10 mouse cellular contexts compared by ENCODE assay signal in genomic region chr5:44223341-44223881, GRCm38 (mm10). TPM values are rescaled to one million over a fixed set of nuclear protein-coding genes. Genes with fewer than 3 reads are reported as not detected.
DNase-seq lines count a peak whose midpoint lies in the region; ATAC-seq lines count a peak whose summit lies in the region.
"Had no signal": no experiment of that assay in that cellular context is flagged by ENCODE, and none has a peak within 500 bp of the region (broad histone marks: within the 10 kb centered on the region; RNA-seq: fewer than 3 reads in every experiment).

No protein-coding gene starts in this region.

- DNase-seq in neural tube, embryonic 10.5 days (ENCODE audit: extremely low spot score, low spot score), result peak; percentile 8
- DNase-seq in thymus, postnatal 25 days, result peak; percentile 52
- no peak for DNase-seq in layer of hippocampus, adult 18-20 months (ENCODE audit: low spot score in 2 of 2)

- no peak for ATAC-seq in neural tube, embryonic 15.5 days (ENCODE audit: low FRiP score)
- ATAC-seq in common myeloid progenitor, adult 5-6 weeks (replicated peaks; ENCODE audit: low read depth, poor library complexity, severe bottlenecking), result peak; percentile 28
- peak; percentile 47 for ATAC-seq in liver, embryonic 16.5 days (ENCODE audit: low read depth)
- no peak for ATAC-seq in midbrain, embryonic 15.5 days (replicated peaks)
- ATAC-seq: forebrain, embryonic 15.5 days had no signal

- 93% methylated on average over 16 of the region's 16 CpGs for WGBS in neural tube, embryonic 15.5 days
- WGBS in liver, embryonic 16.5 days (ENCODE audit: insufficient replicate concordance), result 27% methylated on average over 16 of the region's 16 CpGs
- WGBS in midbrain, embryonic 15.5 days, result 81% methylated on average over 16 of the region's 16 CpGs

- no peaks in the 10 kb centered on the region for H3K36me3 ChIP-seq in neural tube, embryonic 15.5 days
- H3K36me3 ChIP-seq in liver, embryonic 16.5 days (ENCODE audit: control insufficient read depth, insufficient read depth), result no peaks in the 10 kb centered on the region
- no peaks in the 10 kb centered on the region for H3K36me3 ChIP-seq in midbrain, embryonic 15.5 days (replicated peaks)
- H3K36me3 ChIP-seq: forebrain, embryonic 15.5 days; lung, embryonic 15.5 days; neural tube, embryonic 12.5 days had no signal

- no peaks in the 10 kb centered on the region for H3K27me3 ChIP-seq in neural tube, embryonic 15.5 days (replicated peaks)
- H3K27me3 ChIP-seq in liver, embryonic 16.5 days (ENCODE audit: control insufficient read depth, insufficient read depth, low read depth, low read length), result no peaks in the 10 kb centered on the region
- H3K27me3 ChIP-seq in midbrain, embryonic 15.5 days (replicated peaks), result no peaks in the 10 kb centered on the region
- H3K27me3 ChIP-seq: forebrain, embryonic 15.5 days; lung, embryonic 15.5 days; neural tube, embryonic 12.5 days had no signal

- H3K4me3 ChIP-seq in neural tube, embryonic 15.5 days (replicated peaks), result no peak overlapping the region
- H3K4me3 ChIP-seq in liver, embryonic 16.5 days (ENCODE audit: low read depth, low read length), result peak overlapping the region; percentile 47
- H3K4me3 ChIP-seq in midbrain, embryonic 15.5 days, result no peak overlapping the region
- H3K4me3 ChIP-seq: forebrain, embryonic 15.5 days; lung, embryonic 15.5 days; neural tube, embryonic 12.5 days had no signal

- H3K27ac ChIP-seq in neural tube, embryonic 15.5 days (replicated peaks), result no peak overlapping the region
- H3K27ac ChIP-seq in liver, embryonic 16.5 days (ENCODE audit: low read length), result peak overlapping the region; percentile 87
- no peak overlapping the region for H3K27ac ChIP-seq in midbrain, embryonic 15.5 days
- H3K27ac ChIP-seq: forebrain, embryonic 15.5 days; lung, embryonic 15.5 days; neural tube, embryonic 12.5 days had no signal

- no peaks in the 10 kb centered on the region for H3K9me3 ChIP-seq in neural tube, embryonic 15.5 days (replicated peaks)
- no peaks in the 10 kb centered on the region for H3K9me3 ChIP-seq in liver, embryonic 16.5 days (replicated peaks; ENCODE audit: control insufficient read depth, low read length)
- no peaks in the 10 kb centered on the region for H3K9me3 ChIP-seq in midbrain, embryonic 15.5 days
- H3K9me3 ChIP-seq: forebrain, embryonic 15.5 days; lung, embryonic 15.5 days; neural tube, embryonic 12.5 days had no signal

- H3K4me1 ChIP-seq in neural tube, embryonic 15.5 days, result peaks cover 30% of the 10 kb centered on the region
- H3K4me1 ChIP-seq in liver, embryonic 16.5 days (ENCODE audit: control insufficient read depth, low read depth, low read length), result peaks cover 49% of the 10 kb centered on the region
- peaks cover 35% of the 10 kb centered on the region for H3K4me1 ChIP-seq in midbrain, embryonic 15.5 days

- H3K4me2 ChIP-seq in neural tube, embryonic 15.5 days, result no peak overlapping the region
- peak overlapping the region; percentile 78 for H3K4me2 ChIP-seq in liver, embryonic 16.5 days (ENCODE audit: low read depth, low read length)
- no peak overlapping the region for H3K4me2 ChIP-seq in midbrain, embryonic 15.5 days
- H3K4me2 ChIP-seq: lung, embryonic 15.5 days had no signal

- no peak overlapping the region for H3K9ac ChIP-seq in neural tube, embryonic 15.5 days (replicated peaks)
- peak overlapping the region; percentile 47; the same call in 1 of the 2 replicates for H3K9ac ChIP-seq in liver, embryonic 16.5 days (ENCODE audit: low read depth, low read length)
- H3K9ac ChIP-seq in midbrain, embryonic 15.5 days, result no peak overlapping the region
- H3K9ac ChIP-seq: forebrain, embryonic 15.5 days; lung, embryonic 15.5 days; neural tube, embryonic 12.5 days had no signal

RNA-seq across cellular contexts. Expression of gene Tapt1, which starts 3.0 kb away (rescaled TPM):
- polyA plus RNA-seq in neural tube, embryonic 15.5 days (2015; fragmentation: Nextera tagmentation; extraction: Ambion mirVana), result 30.8 and 35.0 TPM in 2 replicates
- 91.6 and 105 TPM in 2 replicates for total RNA-seq in common myeloid progenitor, adult 5-6 weeks (2017)
- 30.8 and 32.3 TPM in 2 replicates for polyA plus RNA-seq in liver, embryonic 16.5 days (2015; fragmentation: Nextera tagmentation; extraction: Ambion mirVana)
- 10 to 100 TPM; 41.2 to 43.8 TPM for total RNA-seq in layer of hippocampus, adult 18-20 months (2021)
- polyA plus RNA-seq in midbrain, embryonic 15.5 days (2015; fragmentation: Nextera tagmentation; extraction: Ambion mirVana), result 32.3 and 33.2 TPM in 2 replicates

Comparison
In these comparisons a context has a peak if more than half of its experiments do, and no peak if none do; other contexts are left out.
1. DNase-seq: peak in neural tube, embryonic 10.5 days (single experiment) and thymus, postnatal 25 days (single experiment); none in layer of hippocampus, adult 18-20 months (0 of 2).
2. ATAC-seq: peak in common myeloid progenitor, adult 5-6 weeks (single experiment) and liver, embryonic 16.5 days (single experiment); none in neural tube, embryonic 15.5 days (single experiment) and midbrain, embryonic 15.5 days (single experiment).